Mouse (Mus musculus) kidney, adult 2 months (tissue): ENCODE results near the gene Mrpl4.

ENCODE experiments used
- CTCF ChIP-seq: fragments of 200-500 bp; conservative IDR thresholded peaks from 2 replicates; pipeline ENCODE4 v1.5.1; 2011; ENCODE audit warnings: low read depth, mild to moderate bottlenecking, control low read depth, low read length, moderate library complexity, mixed read lengths; ENCODE audit not compliant: insufficient read depth, insufficient read length
- POLR2A ChIP-seq: fragments of 200-500 bp; IDR thresholded peaks from one replicate; pipeline ENCODE4 v1.6.1; 2011; ENCODE audit warnings: low read depth, low read length, control low read depth

DNA sequence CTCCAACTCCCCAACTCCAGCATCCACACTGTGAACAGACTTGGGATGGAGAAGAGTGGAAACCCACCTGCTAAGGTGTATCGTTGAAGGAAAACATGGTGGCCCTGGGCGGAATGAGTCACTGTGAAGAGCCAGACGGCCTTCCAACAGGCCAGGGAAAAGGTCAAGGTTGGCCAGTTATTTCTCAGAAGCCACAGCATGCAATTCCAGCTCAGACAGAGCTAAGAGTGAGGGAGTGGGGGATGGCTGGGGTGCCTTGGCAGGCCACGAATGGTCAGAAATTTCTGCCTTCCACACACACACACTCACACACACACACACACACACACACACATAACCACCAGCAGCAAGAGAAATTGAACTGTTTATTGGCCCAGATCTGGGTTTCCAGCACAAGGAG is 36.9 kb upstream of the Mrpl4 start:
- TF ChIP-seq CTCF = no peak
- TF ChIP-seq POLR2A = no peak
